Mouse (Mus musculus): Measurements from ENCODE around the gene Trat1. TPM values are rescaled to one million over a fixed set of nuclear protein-coding genes. Genes with fewer than 3 reads are reported as not detected.

Trat1 gene
- total RNA-seq, 2 experiments from 2014 or later: 0.07 to 0.38 TPM

- intact Hi-C loops (cut with DNase I): no loop called here
- peak in 1 of 2 experiments; percentile 4 for DNase-seq (ENCODE audit: low spot score in 2 of 2)
Measured at GRCm38 (mm10) chr16:48738429-48738828, 33.4 kb downstream of the Trat1 start.

DNA sequence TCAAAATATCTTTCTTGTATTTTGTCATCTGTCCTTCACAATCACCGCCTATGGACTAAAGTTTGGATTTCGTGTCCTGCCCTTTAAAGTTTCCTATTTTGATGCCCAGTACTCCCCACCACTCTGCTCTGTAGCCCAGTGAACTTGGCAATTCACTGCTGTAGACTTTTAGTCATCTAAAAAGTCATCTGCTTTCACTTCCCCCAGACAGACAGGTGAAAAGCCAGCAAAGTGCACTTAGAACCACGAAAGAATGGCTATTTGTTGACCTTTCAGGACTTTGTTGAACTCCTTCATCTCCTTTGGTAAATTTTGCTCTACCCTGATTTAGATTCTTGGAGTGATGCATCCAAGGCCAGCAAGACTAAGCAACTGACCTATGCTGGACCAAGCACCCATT is 34.9 kb downstream of the Trat1 start:
- intact Hi-C loops (cut with DNase I): no loop called here
- DNase-seq (ENCODE audit: low spot score in 2 of 2): no peak

DNA sequence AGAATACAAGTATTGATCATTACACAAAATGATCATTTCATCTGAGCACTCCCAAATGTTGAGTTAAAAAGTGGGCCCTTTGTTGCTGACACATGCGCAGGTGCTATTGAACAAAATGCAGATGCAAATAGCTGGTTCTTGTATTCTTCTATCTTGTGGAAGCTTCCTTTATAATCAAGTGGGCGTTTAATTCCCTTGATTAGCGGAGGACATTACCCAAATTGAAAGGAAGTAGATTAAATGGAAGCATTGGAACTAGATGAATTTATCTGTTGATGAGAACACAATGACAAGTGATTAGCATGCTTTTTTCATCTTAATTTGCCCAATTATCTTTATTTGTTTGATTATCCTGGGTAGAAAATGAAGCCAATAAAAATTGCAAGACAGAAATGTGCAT is 51.6 kb downstream of the Trat1 start:
- intact Hi-C loops (cut with DNase I): no loop called here
- DNase-seq (ENCODE audit: low spot score in 2 of 2): no peak

DNA sequence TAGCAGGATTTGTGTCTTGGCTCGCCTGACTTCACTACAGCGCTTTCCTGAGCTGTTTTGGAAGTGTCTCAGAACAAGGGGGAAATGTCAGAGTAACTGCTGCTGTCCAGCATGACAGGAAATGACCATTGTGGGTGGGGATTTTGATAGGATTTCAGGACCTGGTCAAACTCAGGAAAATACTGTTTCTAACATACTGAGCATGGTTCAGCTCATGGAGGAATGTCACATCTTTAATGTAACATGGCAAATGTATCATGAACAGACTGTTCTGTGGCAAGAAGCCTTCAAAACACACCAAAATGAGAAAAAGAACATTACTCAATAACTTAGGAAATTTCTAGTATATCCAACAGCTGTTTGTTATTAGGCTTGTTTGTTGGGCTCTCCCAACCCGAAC is 52.1 kb downstream of the Trat1 start:
- no peak for DNase-seq (ENCODE audit: low spot score in 2 of 2)
- intact Hi-C loops (cut with DNase I): no loop called here

GRCm38 (mm10) chr16:48716343-48716742 is 55.5 kb downstream of the Trat1 start:
- DNase-seq (ENCODE audit: low spot score in 2 of 2): no peak
- intact Hi-C loops (cut with DNase I): no loop called here

- DNase-seq (ENCODE audit: low spot score in 2 of 2): no peak
- intact Hi-C loops (cut with DNase I): no loop called here
Measured at GRCm38 (mm10) chr16:48701896-48702295, 69.9 kb downstream of the Trat1 start.

Other genes with a start within 250 kb of the Trat1 start
- not detected for gene Retnlb, start 44.8 kb upstream of the Trat1 start, total RNA-seq (2021)
- 1 to 10 TPM in 1 of 2 experiments, under 1 TPM in 1; 0.66 to 1.6 TPM for gene Retnla, start 70.5 kb upstream of the Trat1 start, total RNA-seq (2021)
- gene Retnlg, start 100.6 kb upstream of the Trat1 start, total RNA-seq (2021): not detected
- 10 to 100 TPM; 75.4 to 79.7 TPM for gene Dzip3, start 222.1 kb upstream of the Trat1 start, total RNA-seq (2021)
- 1 to 10 TPM; 3.5 to 4.0 TPM for gene Cip2a, start 222.2 kb upstream of the Trat1 start, total RNA-seq (2021)